Mouse (Mus musculus) natural killer cell, adult 2 months (primary cell): ENCODE measurements around the gene Dmwd.

Experiments
- DNase-seq, 2 experiments: peaks; one replicate each; pipeline ENCODE4 v3.0.0; 2022; ENCODE audit warnings: low spot score in 2 of 2

Gene Dmwd

DNA sequence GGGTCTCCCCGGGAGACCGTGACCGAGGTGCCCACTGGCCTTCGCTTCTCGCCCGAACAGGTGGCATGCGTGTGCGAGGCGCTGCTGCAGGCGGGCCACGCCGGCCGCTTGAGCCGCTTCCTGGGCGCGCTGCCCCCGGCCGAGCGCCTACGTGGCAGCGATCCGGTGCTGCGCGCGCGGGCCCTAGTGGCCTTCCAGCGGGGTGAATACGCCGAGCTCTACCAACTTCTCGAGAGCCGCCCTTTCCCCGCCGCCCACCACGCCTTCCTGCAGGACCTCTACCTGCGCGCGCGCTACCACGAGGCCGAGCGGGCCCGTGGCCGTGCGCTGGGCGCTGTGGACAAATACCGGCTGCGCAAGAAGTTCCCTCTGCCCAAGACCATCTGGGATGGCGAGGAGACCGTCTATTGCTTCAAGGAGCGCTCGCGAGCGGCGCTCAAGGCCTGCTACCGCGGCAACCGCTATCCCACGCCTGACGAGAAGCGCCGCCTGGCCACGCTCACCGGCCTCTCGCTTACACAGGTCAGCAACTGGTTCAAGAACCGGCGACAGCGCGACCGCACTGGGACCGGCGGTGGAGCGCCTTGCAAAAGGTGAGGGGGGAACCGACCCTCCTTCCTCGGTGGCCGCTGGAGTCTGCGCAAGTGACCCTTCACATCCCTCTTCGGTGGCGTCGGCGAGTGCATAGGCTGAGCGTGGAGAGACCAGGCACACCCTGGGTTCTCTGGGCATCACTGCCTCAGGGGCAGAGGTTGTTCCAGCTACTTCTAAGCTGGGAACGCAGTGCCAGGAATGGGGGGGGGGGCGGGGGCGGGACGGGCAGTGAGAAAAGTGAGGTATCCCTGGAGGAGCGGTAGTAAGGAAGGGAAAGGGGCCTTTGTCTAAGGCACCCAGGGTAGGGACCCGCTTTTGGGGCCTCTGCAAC, 19.1 kb downstream of the Dmwd start:
- DNase-seq, result no peak

DNA sequence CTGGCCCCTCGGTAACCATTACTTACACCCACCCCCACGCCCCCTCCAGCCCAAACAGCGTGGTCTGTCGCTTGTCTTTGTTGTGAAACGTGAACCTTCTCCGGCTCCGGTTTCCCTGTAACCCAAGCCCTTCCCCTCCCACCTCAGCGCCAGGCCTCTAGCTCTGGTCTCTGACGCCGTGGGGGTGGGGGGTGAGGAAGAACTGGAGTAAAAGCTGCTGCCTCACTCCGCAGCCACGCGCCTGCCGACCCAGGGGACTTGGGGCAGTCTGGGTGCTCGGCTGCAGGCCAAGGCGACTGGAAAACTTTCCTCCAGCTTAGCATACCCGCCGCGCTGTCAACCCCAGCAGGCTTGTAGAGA, 19.7 kb downstream of the Dmwd start:
- no peak for DNase-seq

DNA sequence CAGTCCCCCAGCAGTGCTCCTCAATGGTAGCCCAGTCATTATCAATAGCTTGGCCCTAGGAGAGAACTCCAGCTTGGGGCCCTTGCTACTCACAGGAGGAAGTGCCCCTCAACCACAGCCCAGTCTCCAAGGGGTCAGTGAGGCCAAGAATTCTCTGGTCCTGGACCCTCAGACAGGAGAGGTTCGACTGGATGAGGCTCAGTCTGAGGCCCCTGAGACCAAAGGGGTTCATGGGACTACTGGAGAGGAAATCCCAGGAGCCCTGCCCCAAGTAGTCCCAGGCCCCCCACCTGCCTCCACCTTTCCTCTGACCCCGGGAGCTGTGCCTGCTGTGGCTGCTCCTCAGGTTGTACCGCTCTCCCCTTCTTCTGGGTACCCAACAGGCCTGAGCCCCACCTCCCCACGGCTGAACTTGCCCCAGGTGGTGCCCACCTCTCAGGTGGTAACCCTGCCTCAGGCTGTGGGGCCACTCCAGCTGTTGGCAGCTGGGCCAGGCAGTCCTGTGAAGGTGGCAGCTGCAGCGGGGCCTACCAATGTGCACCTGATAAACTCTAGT, 20.5 kb downstream of the Dmwd start:
- DNase-seq, result no peak

DNA sequence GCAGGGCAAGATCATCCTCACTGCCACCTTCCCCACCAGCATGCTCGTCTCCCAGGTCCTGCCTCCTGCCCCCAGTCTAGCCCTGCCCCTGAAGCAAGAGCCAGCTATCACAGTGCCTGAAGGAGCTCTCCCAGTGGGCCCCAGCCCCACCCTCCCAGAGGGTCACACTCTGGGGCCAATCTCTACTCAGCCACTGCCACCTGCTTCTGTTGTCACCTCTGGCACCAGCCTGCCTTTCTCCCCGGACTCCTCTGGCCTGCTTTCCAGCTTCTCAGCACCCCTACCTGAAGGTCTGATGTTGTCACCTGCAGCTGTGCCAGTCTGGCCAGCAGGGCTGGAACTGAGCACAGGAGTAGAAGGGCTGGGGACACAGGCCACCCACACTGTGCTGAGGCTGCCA, 21.2 kb downstream of the Dmwd start:
- no peak for DNase-seq

DNA sequence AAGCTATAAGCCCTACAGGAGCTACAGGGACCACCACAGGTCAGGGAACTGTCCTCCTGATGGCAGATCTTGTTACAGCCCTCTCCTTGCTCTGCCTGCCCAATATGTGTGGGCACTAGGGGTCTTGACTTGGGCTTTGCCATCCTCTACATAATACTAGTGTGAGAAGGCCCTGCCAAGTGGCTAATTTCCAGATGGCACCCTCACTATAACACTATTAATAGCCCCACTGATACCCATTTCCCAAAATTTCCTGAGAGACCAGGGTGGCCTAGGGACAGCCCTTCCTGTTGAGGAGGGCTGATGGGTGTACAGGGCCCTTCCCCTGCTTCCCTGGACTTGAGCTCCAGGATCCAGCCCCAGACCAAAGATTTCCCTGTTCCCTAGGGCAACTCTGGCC, 21.8 kb downstream of the Dmwd start:
- no peak for DNase-seq

DNA sequence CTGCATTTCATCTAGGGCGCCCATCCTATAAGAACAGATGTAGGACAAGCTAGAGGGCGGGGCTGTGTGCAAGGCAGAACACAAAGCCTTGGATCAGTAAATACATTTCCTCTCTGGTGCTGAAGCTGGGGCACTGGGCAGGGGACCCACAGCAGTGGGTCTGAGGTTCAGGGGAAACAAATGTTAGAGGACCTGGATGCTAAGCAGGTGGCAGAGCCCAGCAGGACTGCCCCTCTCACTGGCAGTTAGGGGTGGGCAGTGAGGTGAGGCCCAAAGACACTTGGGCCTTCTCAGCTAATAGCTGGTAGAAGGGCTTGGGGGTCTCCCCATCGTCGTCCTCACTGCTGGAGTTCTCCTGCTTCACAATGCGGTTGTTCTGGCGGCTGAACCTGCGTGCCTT, 22.8 kb downstream of the Dmwd start:
- no peak for DNase-seq

DNA sequence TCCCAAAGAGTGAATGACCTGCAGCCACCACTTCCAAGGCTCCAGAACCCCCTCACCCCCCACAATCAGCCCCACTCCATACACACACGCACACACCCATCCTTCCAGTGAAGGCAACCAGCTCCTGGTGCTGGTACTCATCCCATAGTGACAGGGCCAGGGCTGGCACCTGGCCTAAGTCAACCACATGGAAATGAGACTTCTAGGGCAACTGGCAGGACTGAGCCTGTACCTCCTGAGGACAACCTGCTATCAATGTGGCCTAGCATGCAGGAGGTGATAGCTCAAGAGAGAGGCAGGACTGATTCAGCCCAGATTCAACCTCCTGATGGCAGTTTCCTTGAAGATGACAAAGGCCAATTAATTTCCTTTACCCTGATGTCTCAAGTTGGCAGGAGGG, 24.3 kb downstream of the Dmwd start:
- no peak for DNase-seq

DNA sequence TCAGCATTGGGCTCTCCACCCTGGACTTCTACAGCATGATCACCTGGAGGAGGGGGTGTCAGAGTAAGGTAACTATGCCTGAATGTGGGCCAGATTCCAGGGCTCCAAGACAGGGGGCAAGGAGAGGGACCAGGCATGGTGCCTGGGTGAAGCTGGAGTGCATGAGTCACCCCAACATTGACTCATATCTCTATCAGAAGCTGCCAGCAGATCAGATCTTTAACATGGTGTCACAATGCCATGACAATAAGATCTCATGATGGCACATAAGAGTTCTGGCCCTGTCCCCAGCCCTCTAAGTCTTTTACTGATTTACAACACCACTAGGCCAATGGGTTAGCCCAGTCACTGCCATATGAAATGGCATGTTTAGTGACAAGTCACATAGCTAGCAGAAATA, 27.7 kb downstream of the Dmwd start:
- DNase-seq, result no peak

DNA sequence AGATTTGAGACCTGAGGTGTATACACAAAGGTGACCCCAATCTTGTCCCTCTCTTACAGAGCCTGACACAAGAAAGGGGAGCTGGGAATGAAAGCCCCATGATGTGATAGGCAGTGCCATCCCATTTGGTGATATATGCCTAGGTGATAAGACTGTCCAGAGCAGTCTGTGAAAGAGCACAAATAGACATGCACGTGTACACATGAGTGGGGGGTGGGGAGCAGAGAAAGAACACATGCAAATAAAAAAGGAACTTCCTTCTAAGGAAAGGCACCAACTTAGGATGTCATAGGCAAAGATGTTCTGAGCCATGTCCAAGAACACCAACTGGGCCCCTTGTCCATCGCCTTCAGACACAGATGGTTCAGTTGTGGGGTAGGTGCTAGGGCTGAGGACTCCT, 28.5 kb downstream of the Dmwd start:
- no peak for DNase-seq

DNA sequence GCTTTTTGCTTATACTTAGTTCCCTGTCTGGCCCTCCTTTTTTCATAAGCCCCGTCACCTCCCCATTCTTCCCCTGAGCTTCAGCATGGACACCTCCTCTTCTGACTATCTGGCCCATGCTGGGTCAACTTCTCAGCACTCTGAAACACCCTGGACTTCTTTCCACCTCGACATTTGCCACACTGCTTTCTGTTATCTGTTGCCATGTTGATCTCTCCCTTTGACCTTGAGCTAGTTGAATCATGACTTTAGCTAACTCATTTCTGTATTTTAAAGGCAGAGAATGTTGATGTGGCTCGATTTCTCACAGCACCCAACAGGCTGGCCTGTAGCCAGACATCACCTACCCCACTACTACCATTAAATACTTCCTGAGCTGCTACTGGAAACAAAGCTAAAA, 31.4 kb downstream of the Dmwd start:
- no peak for DNase-seq

DNA sequence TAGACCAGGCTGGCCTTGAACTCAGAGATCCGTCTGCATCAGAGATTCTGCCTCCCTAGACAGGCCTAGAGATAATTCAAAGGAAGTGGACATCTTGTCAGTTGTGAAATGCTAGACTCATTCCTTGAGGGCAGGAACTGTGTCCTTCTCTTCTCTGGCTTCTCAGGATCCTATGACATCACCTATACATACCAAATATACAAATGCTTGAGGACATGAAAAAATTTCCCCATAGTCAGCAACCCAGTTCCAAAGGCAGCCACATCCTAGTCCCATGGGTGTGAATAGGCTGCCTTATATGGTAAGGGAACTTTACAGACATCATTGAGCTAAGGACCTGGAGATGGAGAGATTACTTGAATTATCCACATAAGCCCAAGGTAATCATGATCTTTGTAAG, 33.5 kb downstream of the Dmwd start:
- no peak for DNase-seq

DNA sequence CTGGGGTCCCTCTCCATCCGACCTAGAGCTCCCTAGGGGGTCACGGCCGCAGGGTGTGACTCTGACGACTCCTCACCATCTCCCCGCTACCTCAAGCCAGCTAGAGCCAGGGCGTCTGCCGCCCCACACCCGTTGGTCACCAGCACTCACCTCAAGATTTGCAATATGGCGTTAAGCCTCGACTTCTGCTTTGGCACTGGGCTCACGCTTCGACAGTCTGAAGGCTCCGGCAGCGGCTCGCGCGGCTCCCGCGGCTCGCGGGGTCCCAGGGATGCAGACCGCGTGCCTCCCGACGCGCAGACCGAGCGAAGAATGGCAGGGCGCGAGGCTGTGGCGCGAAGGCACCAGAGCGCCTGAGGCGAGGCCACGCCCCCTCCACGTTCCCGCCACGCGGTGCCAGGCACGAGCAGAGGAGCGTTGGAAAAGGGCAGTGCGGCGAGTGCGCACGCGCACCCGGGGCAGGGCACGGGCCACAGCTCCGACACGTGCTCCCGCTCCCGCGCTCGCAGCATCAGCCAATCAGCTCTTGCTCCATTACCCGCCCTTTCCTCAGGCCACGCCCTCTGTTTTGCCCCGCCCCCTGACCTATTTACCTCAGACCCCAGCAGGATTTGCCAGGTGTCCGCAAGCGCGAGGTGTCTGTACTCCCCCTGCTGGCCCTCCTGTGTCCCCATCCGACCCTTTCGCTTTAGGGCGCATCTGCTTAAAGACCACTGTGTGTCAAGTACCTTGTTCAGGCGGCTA, 42.2 kb downstream of the Dmwd start, which contains the start of gene Gm4969:
Gene Gm4969, minus strand, starts transcription at position 341 of the 744 bp plus-strand sequence.
- DNase-seq, result no peak

DNA sequence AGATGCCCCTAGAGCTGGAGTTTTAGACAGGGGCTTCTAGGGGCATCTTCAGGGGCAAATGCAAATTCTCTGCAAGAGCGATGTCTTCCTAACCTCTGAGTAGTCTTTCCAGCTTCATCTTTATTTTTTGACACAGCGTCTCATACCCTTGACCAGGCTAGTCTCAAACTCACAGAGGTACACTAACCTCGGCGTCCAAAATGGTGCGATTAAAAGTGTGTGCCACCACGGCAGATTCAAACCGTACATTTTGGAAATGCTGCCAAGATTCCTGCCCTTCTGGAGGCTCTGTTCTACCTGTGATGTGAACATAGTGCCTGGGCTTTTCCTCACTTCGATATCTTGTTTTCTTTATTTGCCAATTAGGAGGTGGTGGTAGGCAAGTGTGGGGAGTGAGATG, 43.1 kb downstream of the Dmwd start:
- DNase-seq, result no peak

DNA sequence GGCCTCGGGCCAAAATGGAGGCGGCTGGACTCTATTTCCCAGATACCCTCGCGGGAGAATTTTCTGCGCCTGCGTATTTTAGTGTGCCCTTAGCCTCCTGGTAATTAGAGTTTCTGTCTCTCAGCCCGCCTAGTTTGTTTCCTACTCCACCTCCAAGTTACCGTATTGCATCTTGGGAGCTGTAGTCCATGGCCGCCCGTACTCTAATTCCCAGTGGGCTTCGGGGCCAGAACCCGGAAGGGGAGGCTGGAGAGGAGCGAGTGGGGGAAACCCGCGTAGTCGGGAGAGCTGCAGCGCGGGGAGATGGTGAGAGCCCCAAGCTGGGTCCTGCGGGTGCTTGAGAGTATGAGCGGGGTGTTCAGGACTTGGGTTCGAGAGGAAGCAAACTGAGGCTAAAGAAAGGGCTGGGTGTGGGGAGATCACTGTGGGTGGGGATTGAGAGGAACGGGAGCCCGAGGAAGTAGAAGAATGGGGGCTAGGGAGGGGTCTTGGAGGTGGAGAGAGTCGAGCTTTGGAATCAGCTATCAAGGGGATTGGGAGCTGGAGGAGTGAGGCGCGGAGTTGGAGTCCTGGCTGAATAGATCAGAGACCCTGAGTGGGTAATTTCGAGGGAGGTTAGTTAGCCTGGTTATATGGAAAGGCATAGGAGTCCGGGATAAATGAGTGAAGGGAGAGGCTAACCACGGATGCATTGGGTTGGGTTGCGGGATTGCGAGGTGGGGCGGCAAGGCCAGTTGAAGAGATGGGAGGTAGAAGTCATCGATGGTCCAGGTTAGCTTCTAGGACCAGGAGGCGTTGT, 43.8 kb downstream of the Dmwd start, which contains the start of gene Fbxo46:
Gene Fbxo46, plus strand, starts transcription at position 229 of the 799 bp plus-strand sequence.
- DNase-seq, result peak; percentile 94 to 95

DNA sequence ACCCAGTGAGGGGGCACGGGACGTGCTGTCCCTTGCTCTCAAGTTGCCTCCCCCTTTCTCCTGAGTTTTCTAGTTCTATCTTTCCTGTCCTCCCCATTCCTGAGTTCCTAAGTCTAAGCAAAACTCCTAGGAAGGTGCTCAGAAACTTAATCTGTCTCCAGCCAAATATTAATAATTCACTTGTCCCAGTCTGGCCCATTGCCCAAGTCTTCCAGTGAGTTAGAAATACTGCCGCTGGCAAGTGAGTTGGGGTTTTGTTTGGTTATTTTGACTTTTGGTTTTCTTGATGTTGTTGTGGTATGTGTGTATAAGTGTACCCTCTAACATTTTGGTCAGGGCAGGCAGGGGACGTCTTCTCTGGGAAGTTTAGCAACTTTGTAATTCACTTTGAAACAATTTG, 45.7 kb downstream of the Dmwd start:
- DNase-seq, result no peak

DNA sequence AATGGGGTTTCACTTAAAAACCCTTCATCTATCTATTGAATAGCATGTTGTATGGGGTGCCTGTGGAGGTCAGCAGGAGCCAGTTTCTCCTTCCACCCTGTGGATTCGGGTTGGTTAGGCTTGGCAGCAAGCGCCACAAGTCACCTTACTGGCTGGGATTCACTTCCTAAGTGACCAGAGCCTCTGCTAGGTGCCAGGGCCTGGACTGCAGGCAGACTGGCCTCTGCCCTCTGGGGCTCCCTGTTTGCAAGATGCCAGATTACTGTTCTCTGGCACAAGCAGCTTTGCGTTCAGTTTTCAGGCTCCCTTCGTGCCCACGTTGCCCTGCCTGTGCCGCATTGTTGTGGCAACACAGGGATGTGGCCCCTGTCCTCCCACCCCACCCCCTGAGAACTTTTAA, 48.7 kb downstream of the Dmwd start:
- DNase-seq, result no peak

DNA sequence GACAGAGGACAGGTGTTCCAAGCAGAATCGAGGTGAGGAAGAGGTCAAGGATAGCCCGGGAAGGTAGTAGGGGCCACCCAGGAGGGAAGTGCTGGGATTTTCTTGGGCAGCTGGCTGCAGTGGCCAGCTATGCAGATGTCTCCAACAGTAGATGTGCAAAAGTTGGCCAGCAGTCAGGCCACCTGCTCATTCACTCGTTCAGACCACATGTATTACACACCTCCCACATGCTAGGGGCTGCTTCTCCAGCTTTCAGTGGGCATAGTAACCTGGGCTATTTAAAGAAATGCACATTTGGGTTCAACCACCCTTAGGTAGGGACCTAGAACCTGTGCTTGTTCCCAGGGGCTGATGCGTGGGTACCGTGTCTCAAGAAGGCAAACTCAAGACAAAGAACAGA, 51.7 kb downstream of the Dmwd start:
- DNase-seq, result no peak

DNA sequence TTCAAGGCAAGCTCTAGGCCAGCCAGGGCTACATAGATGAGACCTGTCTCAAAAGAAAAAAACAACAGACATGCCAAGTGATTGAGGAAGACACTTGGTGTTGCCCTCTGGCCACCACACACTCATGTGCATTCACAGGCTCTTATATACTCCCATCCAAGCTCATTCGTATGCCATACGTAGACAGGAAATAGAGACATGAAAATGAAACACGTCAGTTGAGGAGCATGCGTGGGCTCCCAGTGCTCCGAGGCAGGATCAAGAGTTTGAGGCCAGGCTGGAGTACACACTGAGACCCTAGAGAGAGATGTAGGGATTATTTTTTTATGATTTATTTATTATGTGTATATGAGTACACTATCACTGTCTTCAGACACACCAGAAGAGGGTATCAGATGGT, 53.4 kb downstream of the Dmwd start:
- no peak for DNase-seq

DNA sequence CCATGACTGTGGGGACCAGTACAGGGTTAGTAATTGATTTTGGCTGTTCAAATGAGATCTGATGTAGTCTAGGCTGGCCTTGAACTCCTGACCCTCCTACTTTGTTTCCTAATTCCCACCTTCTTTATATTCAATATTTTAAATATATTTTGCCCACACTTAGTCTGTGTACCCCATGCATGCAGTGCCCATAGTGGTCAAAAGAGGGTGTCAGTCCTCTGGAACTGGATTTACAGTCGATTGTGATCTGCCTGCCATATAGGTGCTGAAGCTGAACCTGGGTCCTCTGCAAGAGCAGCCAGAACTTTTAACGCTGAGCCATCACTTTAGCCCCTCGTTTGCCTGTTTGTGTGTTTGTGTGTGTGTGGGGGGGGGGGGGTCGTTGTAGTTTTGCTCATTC, 54.6 kb downstream of the Dmwd start:
- peak in 1 of 2 experiments; percentile 19 for DNase-seq

DNA sequence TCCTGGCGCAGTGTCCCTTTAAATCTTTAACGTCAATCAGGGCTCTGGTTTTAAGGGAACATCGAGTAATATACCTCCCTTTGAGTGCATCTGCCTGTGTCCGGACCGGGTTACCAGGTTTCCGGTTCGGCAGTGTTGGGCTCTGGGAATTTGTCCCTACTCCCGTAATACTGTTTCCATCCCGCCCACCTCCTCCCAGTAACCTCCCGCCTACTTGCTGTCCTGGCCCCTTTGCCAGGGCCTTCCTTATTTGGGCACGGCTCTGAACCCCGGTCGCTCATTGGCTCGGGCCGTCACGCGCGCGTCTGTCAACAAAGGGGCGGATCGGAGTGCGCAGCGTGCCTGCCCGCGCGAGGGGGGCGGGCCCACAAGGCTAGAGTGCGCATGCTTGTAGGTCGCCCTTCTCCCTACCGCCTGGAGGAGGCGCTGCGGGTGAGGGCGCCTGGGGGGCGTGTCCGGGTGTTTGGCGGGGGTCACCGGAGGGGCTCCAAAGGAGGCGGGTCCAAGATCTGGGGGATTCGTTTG, 55.4 kb downstream of the Dmwd start:
- DNase-seq, result peak; percentile 92 to 95
